Mouse (Mus musculus): ENCODE measurements around the gene Pogz. TPM values are rescaled to one million over a fixed set of nuclear protein-coding genes. Genes with fewer than 3 reads are reported as not detected.

Gene Pogz
- 69.6 and 73.6 TPM in 2 replicates for polyA plus RNA-seq (2012; rRNA removed)

- H3K36me3 ChIP-seq (ENCODE audit: control insufficient read depth, insufficient read depth, low read length) = no peaks in the 10 kb centered on the region
- WGBS = 1% methylated on average over 57 of the region's 57 CpGs
- DNase-seq = peak; percentile 94
- no peaks in the 10 kb centered on the region for H3K27me3 ChIP-seq (ENCODE audit: control insufficient read depth, insufficient read depth, low read length)
- peak within 1 kb of the TSS; percentile 88 for H3K4me3 ChIP-seq (ENCODE audit: control insufficient read depth, insufficient read depth, low read length)
- H3K27ac ChIP-seq (ENCODE audit: control insufficient read depth, insufficient read depth, low read length) = peak within 1 kb of the TSS; percentile 78
- TF ChIP-seq CTCF (IDR thresholded peaks at IDR 0.05; ENCODE audit: borderline replicate concordance, control insufficient read depth, extremely low read depth, insufficient read depth, low read length, poor library complexity) (no peak), POLR2A (IDR thresholded peaks at IDR 0.05; ENCODE audit: control insufficient read depth, extremely low read depth, insufficient read depth, low read length, poor library complexity) (no peak)
- H3K4me1 ChIP-seq (replicated peaks; ENCODE audit: control insufficient read depth, insufficient read depth, low read length) = peaks cover 2% of the 10 kb centered on the region; the same call in 1 of the 2 replicates
Observed at GRCm38 (mm10) chr3:94837183-94837890, at the start of gene Pogz. Gene Pogz (plus strand): TSS chr3:94837567.

GRCm38 (mm10) chr3:94789071-94789470 is 48.3 kb upstream of the Pogz start:
- peaks cover 6% of the 10 kb centered on the region for H3K4me1 ChIP-seq (replicated peaks; ENCODE audit: control insufficient read depth, insufficient read depth, low read length)
- 97% methylated on average over 1 of the region's 1 CpGs for WGBS

DNA sequence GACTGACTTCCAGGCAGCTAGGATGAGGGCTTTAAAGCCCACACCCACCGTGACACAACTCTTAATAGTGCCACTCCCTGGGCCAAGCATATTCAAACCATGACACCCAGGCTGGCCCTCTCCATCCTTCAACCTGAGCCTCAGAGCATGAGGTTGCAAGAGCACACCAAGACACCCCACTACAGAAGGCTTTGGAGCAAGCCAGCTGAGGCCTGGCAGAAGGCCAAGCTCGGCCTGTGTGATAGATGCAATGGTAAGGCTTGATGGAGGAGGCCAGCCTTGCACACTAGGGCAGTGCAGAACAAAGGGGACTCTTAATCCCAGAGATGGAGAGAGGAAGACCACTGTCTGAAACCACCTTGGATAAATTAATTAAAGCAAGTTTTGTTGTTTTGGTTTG is 47.9 kb upstream of the Pogz start:
- no peak overlapping the region for H3K4me3 ChIP-seq (ENCODE audit: control insufficient read depth, insufficient read depth, low read length)
- no peaks in the 10 kb centered on the region for H3K36me3 ChIP-seq (ENCODE audit: control insufficient read depth, insufficient read depth, low read length)
- DNase-seq = no peak
- H3K27ac ChIP-seq (ENCODE audit: control insufficient read depth, insufficient read depth, low read length) = no peak overlapping the region
- TF ChIP-seq CTCF (IDR thresholded peaks at IDR 0.05; ENCODE audit: borderline replicate concordance, control insufficient read depth, extremely low read depth, insufficient read depth, low read length, poor library complexity) (no peak), POLR2A (IDR thresholded peaks at IDR 0.05; ENCODE audit: control insufficient read depth, extremely low read depth, insufficient read depth, low read length, poor library complexity) (no peak)
- 80% methylated on average over 2 of the region's 2 CpGs for WGBS
- H3K4me1 ChIP-seq (replicated peaks; ENCODE audit: control insufficient read depth, insufficient read depth, low read length) = peaks cover 6% of the 10 kb centered on the region
- no peaks in the 10 kb centered on the region; the same call in 1 of the 2 replicates for H3K27me3 ChIP-seq (ENCODE audit: control insufficient read depth, insufficient read depth, low read length)

More at GRCm38 (mm10) chr3:94789071-94789470, 48.3 kb upstream of the Pogz start:
- no peak overlapping the region for H3K4me3 ChIP-seq (ENCODE audit: control insufficient read depth, insufficient read depth, low read length)
- no peak overlapping the region for H3K27ac ChIP-seq (ENCODE audit: control insufficient read depth, insufficient read depth, low read length)
- TF ChIP-seq POLR2A (IDR thresholded peaks at IDR 0.05; ENCODE audit: control insufficient read depth, extremely low read depth, insufficient read depth, low read length, poor library complexity) = no peak
- TF ChIP-seq CTCF (IDR thresholded peaks at IDR 0.05; ENCODE audit: borderline replicate concordance, control insufficient read depth, extremely low read depth, insufficient read depth, low read length, poor library complexity) = no peak
- DNase-seq = no peak
- H3K27me3 ChIP-seq (ENCODE audit: control insufficient read depth, insufficient read depth, low read length) = no peaks in the 10 kb centered on the region; the same call in 1 of the 2 replicates
- H3K36me3 ChIP-seq (ENCODE audit: control insufficient read depth, insufficient read depth, low read length) = no peaks in the 10 kb centered on the region

GRCm38 (mm10) chr3:94792258-94792657 is 45.1 kb upstream of the Pogz start:
- 94% methylated on average over 2 of the region's 2 CpGs for WGBS
- Histone ChIP-seq H3K4me1 (replicated peaks; ENCODE audit: control insufficient read depth, insufficient read depth, low read length) (no peaks in the 10 kb centered on the region), H3K27ac (ENCODE audit: control insufficient read depth, insufficient read depth, low read length) (no peak overlapping the region), H3K36me3 (ENCODE audit: control insufficient read depth, insufficient read depth, low read length) (no peaks in the 10 kb centered on the region), H3K4me3 (ENCODE audit: control insufficient read depth, insufficient read depth, low read length) (no peak overlapping the region), H3K27me3 (ENCODE audit: control insufficient read depth, insufficient read depth, low read length) (no peaks in the 10 kb centered on the region)
- TF ChIP-seq POLR2A (IDR thresholded peaks at IDR 0.05; ENCODE audit: control insufficient read depth, extremely low read depth, insufficient read depth, low read length, poor library complexity) (no peak), CTCF (IDR thresholded peaks at IDR 0.05; ENCODE audit: borderline replicate concordance, control insufficient read depth, extremely low read depth, insufficient read depth, low read length, poor library complexity) (no peak)
- DNase-seq = no peak

DNA sequence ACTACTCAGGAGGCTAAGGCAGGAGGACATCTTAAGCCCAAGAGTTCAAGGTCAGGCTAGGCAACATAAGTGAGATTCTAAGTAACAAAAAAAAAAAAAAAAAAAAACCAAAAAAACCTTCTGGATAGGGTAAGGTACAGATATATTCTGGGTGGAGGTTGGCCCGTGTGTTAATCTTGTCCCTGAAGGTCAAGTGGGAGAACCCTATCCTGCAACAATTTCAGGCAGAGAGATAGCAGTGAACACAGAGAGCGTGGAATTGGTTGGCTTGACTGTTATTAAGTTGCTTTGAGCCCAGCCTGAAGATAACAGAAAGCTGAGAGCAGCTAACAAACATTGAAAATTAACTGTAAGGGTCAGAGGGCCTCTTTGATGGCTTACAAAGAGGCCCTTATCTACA is 43.7 kb upstream of the Pogz start:
- H3K4me3 ChIP-seq (ENCODE audit: control insufficient read depth, insufficient read depth, low read length) = no peak overlapping the region
- no peaks in the 10 kb centered on the region for H3K4me1 ChIP-seq (replicated peaks; ENCODE audit: control insufficient read depth, insufficient read depth, low read length)
- DNase-seq = no peak
- H3K27ac ChIP-seq (ENCODE audit: control insufficient read depth, insufficient read depth, low read length) = no peak overlapping the region
- no peaks in the 10 kb centered on the region for H3K36me3 ChIP-seq (ENCODE audit: control insufficient read depth, insufficient read depth, low read length)
- no peaks in the 10 kb centered on the region for H3K27me3 ChIP-seq (ENCODE audit: control insufficient read depth, insufficient read depth, low read length)
- 92% methylated on average over 2 of the region's 2 CpGs for WGBS
- TF ChIP-seq POLR2A (IDR thresholded peaks at IDR 0.05; ENCODE audit: control insufficient read depth, extremely low read depth, insufficient read depth, low read length, poor library complexity) (no peak), CTCF (IDR thresholded peaks at IDR 0.05; ENCODE audit: borderline replicate concordance, control insufficient read depth, extremely low read depth, insufficient read depth, low read length, poor library complexity) (no peak)

DNA sequence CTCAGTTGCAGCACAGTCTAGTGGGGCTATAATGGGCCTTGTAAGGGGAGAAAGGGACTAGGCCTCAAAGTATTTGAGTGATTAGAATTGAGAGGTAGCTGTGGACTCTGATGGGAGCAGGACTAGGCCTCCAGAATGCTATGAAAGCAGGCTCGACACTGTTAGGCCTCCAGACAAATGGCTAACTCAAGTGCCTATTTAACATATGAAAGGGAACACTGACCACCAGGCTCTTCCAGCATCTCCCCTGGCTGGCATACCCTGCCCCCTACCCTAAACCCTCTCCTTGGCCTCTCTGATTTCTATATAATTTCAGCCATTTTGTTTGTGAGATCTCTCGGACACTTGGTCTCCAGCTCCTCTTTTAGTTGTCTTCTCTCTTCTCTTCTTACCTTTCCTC is 43.0 kb upstream of the Pogz start:
- TF ChIP-seq CTCF (IDR thresholded peaks at IDR 0.05; ENCODE audit: borderline replicate concordance, control insufficient read depth, extremely low read depth, insufficient read depth, low read length, poor library complexity) (no peak), POLR2A (IDR thresholded peaks at IDR 0.05; ENCODE audit: control insufficient read depth, extremely low read depth, insufficient read depth, low read length, poor library complexity) (no peak)
- no peak overlapping the region for H3K27ac ChIP-seq (ENCODE audit: control insufficient read depth, insufficient read depth, low read length)
- H3K36me3 ChIP-seq (ENCODE audit: control insufficient read depth, insufficient read depth, low read length) = no peaks in the 10 kb centered on the region
- H3K27me3 ChIP-seq (ENCODE audit: control insufficient read depth, insufficient read depth, low read length) = no peaks in the 10 kb centered on the region
- H3K4me1 ChIP-seq (replicated peaks; ENCODE audit: control insufficient read depth, insufficient read depth, low read length) = no peaks in the 10 kb centered on the region
- no peak overlapping the region for H3K4me3 ChIP-seq (ENCODE audit: control insufficient read depth, insufficient read depth, low read length)
- 98% methylated on average over 2 of the region's 2 CpGs for WGBS
- no peak for DNase-seq
